Mouse (Mus musculus): Measurements from ENCODE around the gene Fam78a. TPM values are rescaled to one million over a fixed set of nuclear protein-coding genes. Genes with fewer than 3 reads are reported as not detected.

Gene Fam78a
- total RNA-seq, 2 experiments from 2014 or later, result 4.5 to 5.3 TPM

DNA sequence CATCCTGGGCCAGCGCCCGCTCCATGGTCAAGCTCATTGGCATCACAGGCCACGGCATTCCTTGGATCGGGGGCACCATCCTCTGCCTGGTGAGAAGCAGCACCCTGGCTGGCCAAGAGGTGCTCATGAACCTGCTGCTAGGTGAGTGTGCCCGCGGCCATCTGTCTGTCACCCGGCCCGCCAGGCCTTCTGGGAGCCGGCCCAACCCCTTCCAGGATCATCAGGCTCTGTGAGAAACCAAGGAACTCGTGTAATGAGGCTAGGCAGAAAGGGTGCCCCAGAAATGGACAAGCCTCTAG lies 11.4 kb upstream of the Fam78a start:
- no peak for DNase-seq

DNA sequence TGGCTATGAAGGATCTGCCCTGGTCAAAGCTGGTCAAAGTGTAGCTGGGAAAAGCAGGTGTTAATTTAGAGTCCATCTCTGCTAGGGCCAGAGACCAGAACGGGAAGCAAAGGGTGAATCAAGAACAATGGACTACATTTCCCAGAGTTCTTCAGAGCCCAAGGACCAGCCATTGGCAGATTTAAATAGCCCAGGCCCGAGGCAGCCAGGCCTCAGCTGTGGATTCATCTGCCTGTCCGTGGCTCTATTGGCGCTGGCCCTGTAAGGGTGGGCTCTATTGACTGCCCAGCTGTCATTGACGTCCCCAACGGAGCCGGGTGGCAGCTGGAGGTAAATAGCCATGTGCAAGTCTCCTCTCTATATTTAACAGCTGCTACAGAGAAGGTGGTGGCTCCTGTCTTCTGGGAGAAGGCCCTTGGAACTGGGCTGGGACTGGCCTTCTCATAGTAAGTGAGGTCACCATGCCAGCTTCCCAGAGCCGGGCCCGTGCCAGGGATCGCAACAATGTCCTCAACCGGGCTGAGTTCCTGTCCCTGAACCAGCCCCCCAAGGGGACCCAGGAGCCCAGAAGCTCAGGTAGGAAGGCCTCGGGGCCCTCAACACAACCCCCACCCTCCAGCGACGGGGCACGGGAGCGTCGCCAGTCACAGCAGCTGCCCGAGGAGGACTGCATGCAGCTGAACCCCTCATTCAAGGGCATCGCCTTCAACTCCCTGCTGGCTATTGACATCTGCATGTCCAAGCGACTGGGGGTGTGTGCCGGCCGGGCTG lies 10.9 kb upstream of the Fam78a start, which contains the start of gene Plpp7:
TSS of gene Plpp7 (plus strand) at position 178 of the 771 bp plus-strand sequence.
- peak; percentile 83 to 85 for DNase-seq

DNA sequence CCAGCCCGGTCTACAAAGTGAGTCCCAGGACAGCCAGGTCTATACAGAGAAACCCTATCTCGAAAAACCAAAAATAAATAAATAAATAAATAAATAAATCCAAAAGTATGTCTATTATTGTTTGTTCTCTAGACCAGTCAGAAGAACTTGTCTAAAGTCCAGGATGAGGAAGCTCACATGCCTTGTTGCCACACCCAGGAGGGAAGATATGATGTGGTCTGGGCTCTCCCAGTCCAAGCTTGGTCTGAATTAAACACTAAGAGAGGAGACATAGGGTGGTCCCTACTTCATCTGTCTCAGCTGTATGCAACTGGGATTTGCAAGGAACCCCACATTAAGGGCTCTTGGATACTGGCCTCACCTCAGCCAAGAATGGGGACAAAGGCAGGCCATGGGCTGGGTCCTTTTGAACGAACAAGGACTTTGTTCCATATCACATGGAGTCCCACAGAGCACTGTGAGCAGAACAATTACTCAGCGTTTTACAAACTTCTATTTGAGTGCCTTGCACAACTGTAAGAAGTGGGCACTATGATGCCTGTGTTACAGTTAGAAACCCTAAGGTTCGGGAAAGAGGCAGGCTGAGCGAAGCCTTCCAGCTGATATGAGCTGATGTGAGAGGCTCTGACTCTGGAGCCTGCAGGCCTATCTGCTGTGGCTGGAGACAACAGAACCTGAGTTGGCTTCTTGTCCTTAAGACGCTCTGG lies 9.5 kb upstream of the Fam78a start:
- DNase-seq, result no peak

DNA sequence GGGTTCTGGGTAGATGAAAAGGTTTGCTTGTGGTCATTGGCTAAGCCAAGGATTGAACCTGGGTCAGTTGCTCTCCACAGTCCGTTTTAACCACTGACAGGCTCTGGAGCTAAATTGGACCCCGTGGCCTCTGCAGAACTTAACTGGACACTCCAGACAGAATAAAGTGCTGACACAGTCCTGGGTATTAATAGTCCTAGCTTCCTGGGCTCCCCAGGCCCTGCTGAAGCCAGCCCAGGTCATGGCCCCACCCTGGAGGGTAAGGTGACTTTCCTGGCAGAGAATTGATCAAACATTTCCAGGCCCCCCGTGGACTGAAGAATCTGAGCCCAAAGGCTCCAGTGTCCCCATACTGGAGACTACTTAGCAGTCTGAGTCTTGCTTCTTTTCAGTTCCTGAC lies 7.3 kb upstream of the Fam78a start:
- DNase-seq, result no peak

DNA sequence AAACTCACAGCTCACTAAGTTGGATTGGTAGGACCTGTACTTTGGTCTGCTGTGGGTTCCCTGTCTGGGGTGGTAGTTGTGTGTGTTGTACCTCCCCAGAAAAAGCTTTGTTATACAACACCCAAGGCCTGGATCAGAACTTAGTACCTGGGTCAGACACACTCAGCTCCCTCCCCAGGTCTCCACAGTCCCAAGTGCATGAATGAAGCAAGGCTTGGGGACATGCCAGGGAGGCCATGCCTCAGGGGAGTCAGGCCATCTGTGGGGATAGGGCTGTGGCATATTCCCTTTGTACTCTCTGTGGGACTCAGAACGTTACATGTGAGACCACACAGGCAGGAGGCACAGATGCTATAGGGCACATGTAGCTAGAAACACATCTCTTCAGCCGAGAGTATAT lies 5.5 kb upstream of the Fam78a start:
- DNase-seq, result no peak

DNA sequence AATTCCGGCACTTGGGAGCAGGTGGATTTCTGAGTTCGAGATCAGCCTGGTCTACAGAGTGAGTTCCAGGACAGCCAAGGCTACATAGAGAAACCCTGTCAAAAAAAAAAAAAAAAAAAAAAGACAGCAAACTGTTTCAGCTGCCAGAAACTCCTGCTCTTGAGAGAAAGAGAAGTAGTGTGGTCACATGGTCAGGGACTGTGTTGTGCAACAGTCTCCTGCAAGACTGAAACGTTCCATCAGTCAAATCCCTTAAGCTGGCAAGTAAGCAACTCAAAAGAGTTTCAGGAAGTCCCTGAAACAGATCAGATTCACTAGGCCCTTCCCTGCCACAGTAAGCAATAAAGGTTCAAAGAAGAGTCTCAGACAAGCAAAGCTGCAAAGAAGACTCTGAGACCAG lies 4.9 kb upstream of the Fam78a start:
- no peak for DNase-seq

DNA sequence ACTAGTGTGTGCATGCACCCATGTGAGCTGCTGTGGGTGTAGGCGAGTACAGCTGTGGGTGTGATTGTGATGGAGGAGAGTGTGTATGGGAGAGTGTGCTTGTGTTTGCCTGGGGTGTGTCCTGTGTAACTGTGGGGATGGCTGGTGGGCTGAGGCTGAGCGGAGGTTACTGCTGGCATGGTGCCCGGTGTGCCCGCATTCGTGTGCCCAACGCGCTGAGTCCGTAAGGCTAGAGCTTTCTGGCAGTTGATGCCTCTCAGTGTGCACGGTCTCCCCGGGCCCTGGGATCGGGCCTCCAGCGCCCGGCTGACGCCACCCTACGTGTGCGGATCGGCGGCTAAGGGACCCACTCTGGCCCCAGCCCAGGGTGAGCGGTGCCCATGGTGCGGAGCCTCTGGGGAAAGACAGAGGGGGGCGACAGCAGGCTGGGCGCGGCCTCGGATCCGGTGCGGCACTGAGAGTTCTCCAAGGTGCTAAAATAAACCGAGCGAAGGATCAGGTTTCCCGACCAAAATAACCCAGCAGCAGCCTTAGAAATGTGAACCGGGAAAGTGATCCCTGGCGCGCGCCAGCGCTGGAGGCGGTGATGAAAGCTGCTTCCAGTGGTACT lies 3.8 kb upstream of the Fam78a start:
- peak in 1 of 2 experiments; percentile 27 for DNase-seq

DNA sequence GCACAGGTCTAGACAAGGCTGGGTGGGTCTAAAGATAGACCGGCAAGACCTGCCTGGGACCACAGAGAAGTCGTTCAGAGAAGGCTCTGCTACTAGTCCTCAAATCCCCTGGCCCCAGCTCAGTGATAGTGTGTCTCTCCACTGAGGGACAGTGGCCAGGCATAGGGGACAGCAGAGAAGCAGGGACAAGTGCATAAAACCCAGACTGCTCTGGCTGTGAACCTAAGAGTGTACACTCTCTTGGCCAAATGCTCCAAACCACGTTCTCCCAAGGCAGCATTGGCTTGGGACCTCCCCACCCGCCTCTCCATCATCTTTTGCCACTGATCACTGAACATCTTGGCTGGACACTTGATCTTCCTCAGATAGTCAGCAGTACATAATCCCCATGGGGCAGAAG lies 2.9 kb upstream of the Fam78a start:
- no peak for DNase-seq

DNA sequence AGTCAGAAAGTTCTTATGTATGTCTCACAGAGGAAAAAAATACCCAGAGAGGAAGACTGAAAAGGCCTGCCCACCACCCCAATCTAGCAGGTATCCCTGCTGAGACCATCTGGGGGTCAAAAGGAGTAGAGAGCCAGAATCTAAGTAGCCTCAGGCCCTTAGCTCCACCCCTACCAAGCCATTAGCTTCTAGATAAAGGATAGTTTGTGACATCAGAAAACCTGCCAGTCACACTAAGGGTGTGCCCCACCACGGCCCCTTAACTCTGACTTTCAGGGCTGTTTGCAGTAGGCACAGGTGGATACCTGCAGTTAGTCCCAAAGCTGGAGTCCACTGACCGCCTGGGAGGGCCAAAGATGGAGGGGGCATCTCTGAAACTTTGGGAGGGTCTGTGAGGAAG lies 574 bp upstream of the Fam78a start:
- no peak for DNase-seq

DNA sequence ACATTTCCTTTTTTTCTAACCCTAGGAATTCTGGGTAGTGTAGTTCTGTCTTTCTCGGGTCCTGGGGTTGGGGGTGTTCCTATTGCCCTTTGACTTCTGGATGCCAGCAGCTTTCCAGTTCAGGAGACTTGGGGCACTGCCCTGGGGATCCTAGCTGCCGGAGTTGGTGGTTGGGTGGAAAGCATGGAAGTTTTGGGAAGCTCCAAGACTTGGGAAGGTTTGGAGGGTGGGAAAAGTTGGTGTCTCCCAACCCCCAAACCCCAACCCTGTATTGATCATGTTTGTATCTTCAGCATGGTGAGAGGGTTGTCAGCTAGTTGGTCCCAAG lies 179 bp upstream of the Fam78a start:
- no peak for DNase-seq

DNA sequence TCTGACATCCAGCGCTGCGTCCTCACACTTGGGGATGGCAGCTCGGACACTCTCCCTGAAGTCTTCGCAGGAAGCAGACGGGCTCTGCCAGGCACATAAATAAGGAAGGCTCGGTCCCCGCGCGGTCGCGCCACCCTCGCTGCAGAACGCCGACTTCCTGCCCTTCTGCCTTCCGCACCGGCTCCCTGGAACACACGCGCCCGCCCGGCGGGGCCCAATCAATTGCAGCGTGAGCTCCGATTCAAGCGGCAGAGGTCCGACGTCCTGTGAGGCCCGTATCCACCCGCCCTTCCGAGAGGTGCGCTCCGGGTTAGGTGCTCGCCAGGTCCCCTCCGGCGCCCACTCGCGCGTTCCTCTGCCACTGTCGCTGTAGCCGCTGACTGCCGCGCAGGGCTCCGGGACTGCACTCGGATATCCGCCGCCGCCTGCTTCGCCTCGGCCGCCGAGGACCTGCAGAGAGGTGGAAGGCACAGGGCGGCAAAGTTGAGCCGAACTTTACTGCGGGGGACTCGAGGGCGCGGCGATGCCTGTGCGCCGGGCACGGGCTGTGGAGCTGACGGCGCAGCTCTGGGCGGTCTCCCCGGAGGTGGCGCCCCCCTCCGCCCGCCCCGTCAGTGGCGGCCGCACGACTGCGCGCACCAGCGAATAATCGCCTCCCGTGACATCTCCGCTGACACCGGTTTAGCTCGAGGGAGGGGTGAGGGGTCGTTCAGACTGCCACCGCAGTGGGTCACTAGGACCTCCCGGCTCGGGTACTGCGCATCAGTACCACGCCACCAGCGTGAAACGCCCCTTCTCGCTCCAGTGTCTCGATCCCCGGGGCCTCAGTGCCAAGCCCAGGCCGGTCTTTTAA lies 1.3 kb downstream of the Fam78a start:
- DNase-seq, result peak in 1 of 2 experiments; percentile 28

DNA sequence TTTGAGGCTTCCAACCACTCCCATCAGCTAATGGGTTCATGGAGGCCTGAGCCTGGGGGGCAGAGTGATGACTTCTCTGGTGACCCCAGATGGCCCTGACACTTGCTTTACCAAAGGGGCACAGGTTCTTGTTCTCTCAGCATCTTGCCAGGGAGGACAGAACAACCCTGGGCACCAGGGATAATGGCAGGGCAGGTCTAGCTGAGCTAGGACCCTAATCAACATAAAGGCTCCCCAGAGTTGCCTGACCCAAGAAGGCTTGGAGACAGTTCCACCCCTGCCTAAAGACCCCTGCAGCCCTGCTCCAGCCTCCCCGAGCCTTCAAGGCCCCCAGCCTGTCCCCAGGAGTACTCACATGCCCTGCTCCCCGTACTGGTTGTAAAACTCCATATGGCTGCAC lies 2.4 kb downstream of the Fam78a start:
- DNase-seq, result no peak

DNA sequence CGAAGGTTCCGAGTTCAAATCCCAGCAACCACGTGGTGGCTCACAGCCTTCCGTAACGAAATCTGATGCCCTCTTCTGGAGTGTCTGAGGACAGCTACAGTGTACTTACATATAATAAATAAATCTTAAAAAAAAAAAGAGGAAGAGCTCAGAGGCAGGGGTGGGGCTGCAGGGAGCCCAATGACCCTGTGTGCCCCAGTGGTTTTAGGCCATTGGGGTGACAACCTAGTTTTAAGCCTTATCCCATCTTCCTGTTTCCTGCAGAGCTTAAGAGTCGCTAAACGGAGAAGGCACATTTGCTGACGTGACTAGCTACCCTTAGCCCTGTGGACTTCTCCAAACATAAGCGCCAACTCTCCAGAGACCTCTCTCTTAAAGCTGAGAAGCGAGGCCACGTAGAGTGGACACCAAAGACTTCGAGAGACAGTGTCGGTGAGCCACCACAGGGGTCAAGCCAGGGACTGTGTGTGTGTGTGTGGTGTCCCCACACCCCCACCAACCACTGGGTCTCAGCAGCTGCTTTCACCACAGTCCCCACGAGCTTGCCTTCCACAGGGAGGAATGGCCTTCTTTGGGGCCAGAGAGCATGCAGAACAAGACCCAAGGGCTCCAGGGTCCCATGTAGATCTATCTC lies 3.2 kb downstream of the Fam78a start:
- DNase-seq, result no peak

DNA sequence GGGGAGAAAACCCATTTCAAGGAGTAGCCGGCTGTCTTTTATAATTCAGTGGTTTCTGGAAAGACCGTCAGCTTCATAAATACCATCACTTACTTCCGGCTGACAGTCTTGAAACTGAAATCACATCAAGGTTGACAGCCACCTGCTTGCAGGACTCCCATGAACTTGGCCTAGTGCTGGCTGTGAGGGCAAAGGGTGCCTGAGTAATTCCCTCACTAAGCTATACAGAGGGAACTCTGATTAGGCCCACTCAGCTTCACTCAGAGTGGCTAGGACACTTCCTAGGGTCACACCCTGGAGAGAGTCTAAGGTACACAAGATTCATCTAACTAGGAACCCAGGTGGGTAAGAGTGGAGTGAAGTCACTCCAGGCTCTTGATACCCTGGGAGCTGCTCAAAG lies 4.0 kb downstream of the Fam78a start:
- no peak for DNase-seq

DNA sequence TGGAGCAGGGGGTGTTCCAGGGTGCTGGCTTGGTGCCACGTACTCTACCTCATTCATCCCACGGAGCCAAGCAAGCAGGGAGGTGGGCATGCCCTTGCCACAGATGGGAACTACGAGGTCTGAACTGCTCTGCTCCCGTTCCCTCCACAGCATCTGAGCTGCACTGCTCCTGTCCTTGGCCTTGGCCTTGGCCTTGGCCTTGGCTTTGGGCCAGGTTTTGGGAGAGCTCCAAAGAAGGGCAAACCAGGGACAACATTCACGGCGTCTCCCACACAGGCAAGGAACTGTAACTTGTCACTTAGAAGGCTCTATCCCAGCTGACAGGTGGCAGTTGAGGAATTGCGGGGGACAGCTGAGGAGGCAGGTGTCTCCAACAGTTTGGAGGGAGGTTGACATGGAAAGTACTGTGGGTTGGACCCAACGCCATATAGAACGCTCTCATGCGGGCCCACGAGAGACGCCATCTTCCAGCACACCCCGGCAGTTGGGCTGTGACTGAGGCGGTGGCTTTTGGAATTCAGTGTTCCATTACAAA lies 5.4 kb downstream of the Fam78a start:
- DNase-seq, result no peak

DNA sequence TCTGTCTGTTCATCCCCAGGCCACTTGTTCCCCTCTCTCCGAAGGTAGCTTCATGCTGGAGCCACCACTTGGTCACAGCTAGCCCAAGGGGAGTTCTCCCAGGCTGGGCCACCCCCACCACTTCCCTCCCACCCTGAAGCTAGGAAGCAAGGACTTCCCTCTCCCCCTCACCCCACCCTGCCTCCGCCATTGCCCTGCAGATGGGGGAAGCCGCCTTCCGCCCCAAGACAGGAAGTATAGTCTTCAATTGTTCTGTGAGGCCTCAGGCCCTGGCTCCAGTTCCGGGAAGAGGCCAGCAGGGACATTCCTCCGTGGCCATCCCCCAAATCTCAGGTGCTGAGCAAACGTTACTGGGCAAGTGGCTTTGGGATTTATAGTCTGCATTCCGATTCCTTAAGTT lies 6.1 kb downstream of the Fam78a start:
- no peak for DNase-seq

DNA sequence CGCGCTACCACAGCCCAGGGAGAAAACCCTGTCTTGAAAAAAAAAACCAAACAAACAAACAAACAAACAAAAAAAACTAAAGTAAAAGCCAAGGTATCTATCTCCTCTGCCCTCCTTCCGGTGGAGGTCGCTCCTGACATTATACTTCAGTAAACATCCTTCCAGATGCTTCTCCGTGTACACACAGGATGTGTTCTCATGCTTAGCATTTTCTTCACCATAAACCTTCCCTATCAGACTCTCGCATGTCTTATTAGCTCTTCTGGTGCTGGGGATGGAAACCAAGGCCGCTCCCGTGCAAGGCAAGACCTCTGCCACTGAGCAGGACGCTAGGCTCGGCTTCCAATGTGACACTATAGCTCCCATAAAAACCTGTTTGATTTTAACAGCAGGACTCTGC lies 6.9 kb downstream of the Fam78a start:
- DNase-seq, result no peak

DNA sequence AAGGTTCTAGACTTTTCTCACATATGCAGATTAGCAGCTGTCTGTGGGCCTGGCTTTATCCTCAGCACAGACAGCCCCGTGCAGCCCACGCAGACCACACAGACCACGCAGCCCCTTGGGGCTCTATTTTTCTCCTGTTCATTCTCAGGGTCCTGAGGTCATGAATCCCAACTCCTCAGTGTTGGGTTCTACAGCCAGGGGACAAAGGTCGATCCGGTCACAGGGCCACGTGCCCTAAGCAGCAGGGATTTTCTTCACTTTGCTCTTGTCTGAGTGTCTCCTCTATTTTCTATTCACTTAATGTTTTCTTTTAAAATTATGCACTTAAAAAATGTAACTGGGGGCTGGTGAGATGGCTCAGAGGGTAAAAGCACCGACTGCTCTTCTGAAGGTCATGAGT lies 9.3 kb downstream of the Fam78a start:
- DNase-seq, result no peak

DNA sequence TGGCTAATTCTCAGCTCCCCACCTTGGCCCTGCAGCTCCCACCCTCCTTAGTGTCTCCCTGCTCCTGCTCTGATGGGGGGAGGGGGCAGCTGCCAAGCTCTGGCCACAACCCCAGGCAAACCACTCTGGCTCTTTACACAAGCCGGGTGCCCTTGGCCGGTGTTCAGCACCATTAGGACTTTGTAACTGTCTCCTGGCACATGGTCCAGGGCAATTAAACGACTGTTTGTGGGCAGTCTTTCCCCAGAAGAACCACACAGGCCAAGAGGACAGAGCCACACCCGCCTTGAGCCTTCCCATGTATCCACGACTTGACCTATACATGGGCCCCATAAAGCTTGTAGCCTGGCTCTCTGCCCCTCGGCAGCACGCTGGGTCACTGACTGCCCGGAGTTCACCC lies 10.3 kb downstream of the Fam78a start:
- peak in 1 of 2 experiments; percentile 27 for DNase-seq

DNA sequence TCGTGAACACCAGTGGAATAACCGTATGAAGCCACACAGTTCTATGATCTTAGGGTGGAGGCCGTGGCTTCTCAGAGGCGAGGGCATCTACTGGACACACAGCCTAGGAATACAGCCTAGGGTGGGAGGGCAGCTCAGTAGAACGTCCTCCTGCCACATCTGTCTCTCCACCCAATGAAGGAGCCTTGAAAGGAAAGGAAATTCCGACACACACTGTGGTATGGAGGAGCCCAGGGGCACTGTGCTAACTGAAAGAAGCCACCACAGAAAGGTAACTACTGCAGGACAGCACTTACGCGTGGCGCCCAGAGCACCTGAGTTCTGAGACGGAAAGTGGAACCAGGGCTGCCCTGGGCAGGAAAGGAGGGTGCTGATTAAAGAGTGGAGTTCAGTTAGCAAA lies 13.9 kb downstream of the Fam78a start:
- no peak for DNase-seq

DNA sequence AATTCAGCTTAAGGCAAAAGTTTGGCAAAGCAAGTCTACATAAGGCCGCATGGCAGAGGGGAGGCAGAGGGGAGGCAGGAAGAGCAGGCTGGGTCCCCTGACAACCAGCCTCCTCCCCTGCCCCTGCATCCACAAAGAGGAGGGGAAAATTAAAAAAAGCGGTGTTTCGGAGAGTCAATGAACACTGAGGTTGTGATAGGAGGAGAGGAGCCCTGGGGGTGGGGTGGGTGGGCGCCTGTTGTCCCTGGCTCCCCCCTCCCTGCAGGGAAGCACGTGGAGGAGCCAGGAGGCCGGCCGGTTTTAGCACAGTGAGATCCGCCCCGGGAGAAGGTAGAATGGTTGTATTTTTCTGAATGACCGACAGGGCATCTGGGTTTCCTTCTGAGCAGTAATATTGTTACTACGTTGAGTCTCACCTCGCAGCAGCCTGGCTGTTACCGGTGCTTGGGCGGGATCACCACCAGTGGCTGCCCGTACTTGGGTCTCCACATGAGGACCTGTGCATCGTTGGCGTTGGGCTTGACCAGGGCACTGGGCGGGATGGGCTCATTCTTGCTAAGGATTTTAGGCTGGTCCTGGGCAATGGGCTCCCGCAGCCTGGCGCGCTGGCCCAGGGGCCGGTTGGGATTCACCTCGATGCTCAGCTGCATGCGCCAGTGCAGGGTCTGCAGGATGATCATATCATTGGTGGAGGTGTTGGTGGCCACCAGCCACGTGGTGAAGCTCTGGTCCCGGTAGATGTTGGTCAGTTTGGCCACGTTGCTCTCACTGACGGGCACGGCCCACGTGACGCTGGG lies 15.6 kb downstream of the Fam78a start:
- no peak for DNase-seq

DNA sequence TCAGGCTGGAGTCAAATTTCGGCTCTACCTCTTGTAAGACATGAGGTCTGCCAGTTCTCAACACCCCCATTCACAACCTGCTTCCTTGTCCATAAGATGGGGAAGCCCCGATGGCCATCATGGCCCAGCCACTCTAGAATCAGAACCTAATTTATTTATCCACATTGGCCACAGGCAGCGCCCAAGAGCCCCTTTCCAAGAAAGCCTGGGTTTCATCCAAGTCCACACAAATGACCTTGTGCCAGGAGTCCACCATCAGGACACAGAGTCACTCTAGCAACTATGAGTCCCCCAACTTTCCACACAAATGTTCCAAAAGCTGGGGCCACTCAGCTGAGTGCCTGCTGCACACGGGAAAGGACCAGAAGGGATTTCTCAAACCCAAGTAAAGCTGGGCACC lies 18.7 kb downstream of the Fam78a start:
- DNase-seq, result no peak
